Mouse (Mus musculus) lung, adult 2 months (tissue): ENCODE data around the gene Alg12. TPM values are rescaled to one million over a fixed set of nuclear protein-coding genes. Genes with fewer than 3 reads are reported as not detected.

Experiments used
- DNase-seq: peaks from one replicate; pipeline ENCODE4 v3.0.0; 2022
- H3K4me1 ChIP-seq: fragments of 200-500 bp; 2 replicates; pipeline ENCODE4 v1.6.1; 2011; ENCODE audit warnings: low read length; ENCODE audit not compliant: control insufficient read depth, insufficient read depth
- H3K4me3 ChIP-seq: fragments of 200-500 bp; replicated peaks from 2 replicates; pipeline ENCODE3; 2011; ENCODE audit warnings: low read depth, mild to moderate bottlenecking, control low read depth, low read length; ENCODE audit errors: extremely low read depth
- CTCF ChIP-seq: fragments of 200-500 bp; IDR thresholded peaks from 2 replicates; pipeline ENCODE4 v1.5.1; 2011; ENCODE audit warnings: mild to moderate bottlenecking, low read length, control low read depth; ENCODE audit not compliant: insufficient read depth
- POLR2A ChIP-seq: fragments of 200-500 bp; IDR thresholded peaks from 2 replicates; pipeline ENCODE4 v1.6.1; 2011; ENCODE audit warnings: low read depth, mild to moderate bottlenecking, control low read depth, low read length, borderline replicate concordance; ENCODE audit errors: extremely low read depth
- WGBS: fragments of 180-500 bp; shearing (Covaris S2); methylation state at CpG from one replicate; pipeline ENCODE4 v1.1.7; 2018; 5-methylcytosine and 5-hydroxymethylcytosine counted together
- polyA plus RNA-seq: library from polyadenylated mRNA; depleted of rRNA; stranded (reverse); fragments of >200 nt; gene quantifications from 2 replicates; pipeline ENCODE4 v1.2.3, GENCODE M21; 2012

Alg12 gene
- polyA plus RNA-seq, 1 experiment: 16.4 TPM

GRCm38 (mm10) chr15:88844966-88845365 is 25.8 kb upstream of the Alg12 start:
- DNase-seq: no peak
- TF ChIP-seq CTCF: no peak
- no peak for TF ChIP-seq POLR2A
- 92% methylated on average over 7 of the region's 7 CpGs for WGBS

DNA sequence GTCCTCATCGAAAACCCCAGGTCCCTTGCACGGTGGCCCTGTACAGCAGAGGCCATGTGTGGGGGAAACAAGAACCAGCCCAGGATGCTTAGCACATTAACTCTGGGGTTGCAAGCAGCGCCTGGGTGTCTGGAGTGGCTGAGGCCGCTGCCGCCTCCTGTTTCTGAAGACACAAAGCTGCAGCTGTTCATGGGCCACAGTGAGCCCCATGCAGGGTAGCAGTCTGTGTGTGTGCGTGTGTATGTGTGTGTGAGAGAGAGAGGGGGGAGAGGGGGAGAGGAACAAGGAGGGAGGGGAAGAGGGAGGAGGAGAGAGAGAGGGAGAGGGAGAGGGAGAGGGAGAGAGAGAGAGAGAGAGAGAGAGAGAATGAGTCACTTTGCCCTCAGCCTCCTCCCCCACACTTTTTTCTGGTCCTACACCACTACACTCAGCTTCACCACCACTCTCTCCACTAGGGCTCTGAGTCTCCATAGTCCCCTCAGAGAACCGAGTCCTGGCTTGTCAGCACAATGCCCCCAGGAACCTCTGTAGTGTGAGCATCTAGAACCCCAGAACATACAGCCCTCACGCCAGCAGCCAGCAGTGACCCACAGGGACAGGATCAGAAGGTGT is 24.5 kb upstream of the Alg12 start:
- TF ChIP-seq CTCF: no peak
- no peak for TF ChIP-seq POLR2A
- Histone ChIP-seq H3K4me1 (peaks cover 10% of the 10 kb centered on the region), H3K4me3 (no peak overlapping the region)
- no peak for DNase-seq
- WGBS: 52% methylated on average over 8 of the region's 8 CpGs

More at GRCm38 (mm10) chr15:88844966-88845365, 25.8 kb upstream of the Alg12 start:
- Histone ChIP-seq H3K4me3 (no peak overlapping the region), H3K4me1 (peaks cover 2% of the 10 kb centered on the region; the same call in 1 of the 2 replicates)

DNA sequence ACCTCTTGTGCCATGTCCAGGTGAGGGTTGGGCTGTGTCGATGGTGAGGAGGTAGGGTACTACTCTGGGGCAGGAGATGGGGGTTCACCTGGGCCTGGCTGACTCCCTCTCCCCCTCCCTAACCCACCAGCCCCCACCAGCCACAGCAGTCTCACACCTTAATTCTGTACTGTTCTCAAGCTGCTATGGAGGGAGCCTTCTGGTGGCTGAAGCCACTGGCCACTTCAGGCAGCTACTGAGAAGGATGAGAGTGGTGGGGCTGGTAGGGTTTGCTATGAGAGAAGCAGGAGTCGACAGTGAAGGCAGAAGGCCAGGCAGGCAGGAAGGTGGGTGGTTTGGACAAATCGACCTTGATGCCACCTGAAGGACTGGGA is 23.2 kb upstream of the Alg12 start:
- no peak for TF ChIP-seq POLR2A
- DNase-seq: no peak
- WGBS: 69% methylated on average over 3 of the region's 3 CpGs
- no peak overlapping the region for H3K4me3 ChIP-seq
- peaks cover 15% of the 10 kb centered on the region for H3K4me1 ChIP-seq

DNA sequence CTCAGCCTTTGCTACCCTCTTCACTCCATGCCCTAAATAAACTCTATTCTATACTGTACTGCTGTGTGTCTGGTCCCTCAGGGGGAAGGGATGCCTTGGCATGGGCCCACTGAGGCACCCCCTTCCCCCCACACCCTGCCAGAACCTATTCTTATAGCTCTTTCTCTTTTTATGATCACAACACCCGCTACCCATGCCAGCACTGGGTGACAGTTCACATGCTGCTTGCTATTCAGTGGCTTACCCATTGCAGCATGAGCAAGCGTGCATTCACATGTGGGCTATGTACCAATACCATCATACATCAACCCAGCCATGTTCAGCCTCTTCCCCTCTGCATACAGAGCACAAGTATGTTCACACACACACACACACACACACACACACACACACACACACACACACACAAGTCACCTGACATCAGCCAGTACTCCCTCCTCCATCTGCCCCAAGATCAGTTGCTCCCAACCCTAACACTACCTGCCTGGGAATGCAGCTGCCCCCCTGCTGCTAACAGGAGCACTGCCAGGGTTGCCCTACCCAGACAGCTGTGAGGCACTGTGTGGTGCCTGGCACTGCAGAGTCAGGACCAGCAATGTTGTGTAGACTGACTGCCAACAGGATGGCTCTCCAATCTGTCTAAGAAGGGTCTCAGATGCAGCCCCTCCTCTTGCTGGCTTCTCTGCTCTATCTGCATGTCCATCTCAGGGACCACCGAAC is 22.6 kb upstream of the Alg12 start:
- no peak for DNase-seq
- no peak overlapping the region for H3K4me3 ChIP-seq
- 95% methylated on average over 3 of the region's 3 CpGs for WGBS
- peaks cover 15% of the 10 kb centered on the region for H3K4me1 ChIP-seq
- no peak for TF ChIP-seq POLR2A
- no peak for TF ChIP-seq CTCF

GRCm38 (mm10) chr15:88841160-88841559 is 22.0 kb upstream of the Alg12 start:
- no peak for DNase-seq
- TF ChIP-seq POLR2A: no peak
- no peak for TF ChIP-seq CTCF
- 83% methylated on average over 2 of the region's 2 CpGs for WGBS
- peaks cover 15% of the 10 kb centered on the region for H3K4me1 ChIP-seq
- H3K4me3 ChIP-seq: no peak overlapping the region

GRCm38 (mm10) chr15:88840126-88840525 is 21.0 kb upstream of the Alg12 start:
- WGBS: 55% methylated on average over 10 of the region's 10 CpGs
- DNase-seq: no peak
- Histone ChIP-seq H3K4me1 (peaks cover 15% of the 10 kb centered on the region), H3K4me3 (no peak overlapping the region)
- TF ChIP-seq POLR2A (peak; percentile 39; the same call in 1 of the 2 replicates), CTCF (no peak)

- DNase-seq: no peak
- TF ChIP-seq POLR2A (peak; percentile 38; the same call in 1 of the 2 replicates), CTCF (no peak)
- 25% methylated on average over 9 of the region's 9 CpGs for WGBS
- Histone ChIP-seq H3K4me1 (peaks cover 15% of the 10 kb centered on the region), H3K4me3 (no peak overlapping the region)
These were observed 20.2 kb upstream of the Alg12 start for GRCm38 (mm10) chr15:88839271-88839670.

GRCm38 (mm10) chr15:88837977-88838376 is 18.9 kb upstream of the Alg12 start:
- no peak for DNase-seq
- TF ChIP-seq CTCF: no peak
- no peak for TF ChIP-seq POLR2A
- Histone ChIP-seq H3K4me1 (peaks cover 15% of the 10 kb centered on the region), H3K4me3 (peak overlapping the region; percentile 25)
- WGBS: under 1% methylated on average over 11 of the region's 11 CpGs

- TF ChIP-seq CTCF: 0 out of 2 replicates have a peak, but pooled peaks have one; percentile 11
- peak; percentile 49; the same call in 1 of the 2 replicates for TF ChIP-seq POLR2A
- peak overlapping the region; percentile 64 for H3K4me3 ChIP-seq
- H3K4me1 ChIP-seq: peaks cover 15% of the 10 kb centered on the region
- DNase-seq: peak; percentile 76
- under 1% methylated on average over 39 of the region's 39 CpGs for WGBS
These were observed 18.2 kb upstream of the Alg12 start for GRCm38 (mm10) chr15:88837199-88837932.
